Mouse (Mus musculus) stomach, postnatal 0 days (tissue): ENCODE data around the gene Txndc17.

Source experiments
- CTCF ChIP-seq: IDR thresholded peaks from 2 replicates; pipeline ENCODE4 v1.5.1; 2016; ENCODE audit warnings: antibody characterized with exemption, low read depth, mild to moderate bottlenecking, moderate library complexity
- EP300 ChIP-seq: optimal IDR thresholded peaks from 2 replicates; pipeline ENCODE3; 2016; ENCODE audit warnings: antibody characterized with exemption

DNA sequence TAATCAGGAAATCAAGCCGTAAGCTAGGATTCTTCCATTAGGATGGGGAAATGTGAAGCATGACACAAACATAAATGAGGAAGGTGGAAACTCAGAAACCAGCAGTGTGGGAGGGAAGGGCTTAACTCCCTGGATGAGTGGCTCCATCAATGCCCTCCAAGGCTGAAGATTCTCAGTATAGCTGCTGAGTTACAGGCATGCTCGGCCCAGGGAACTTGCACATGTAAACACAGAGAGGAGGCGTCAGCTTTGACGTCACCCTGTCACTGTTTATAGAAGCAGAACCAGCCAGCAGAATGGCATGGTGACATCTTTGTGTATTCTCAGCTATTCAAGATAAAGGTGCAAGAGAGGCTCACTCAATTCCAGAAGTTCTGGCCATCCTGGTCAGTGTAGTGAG lies 23.1 kb upstream of the Txndc17 start:
- no peak for TF ChIP-seq CTCF
- TF ChIP-seq EP300, result no peak
